Mouse (Mus musculus) liver, embryonic 13.5 days (tissue): ENCODE measurements around the gene Insig2. TPM values are rescaled to one million over a fixed set of nuclear protein-coding genes. Genes with fewer than 3 reads are reported as not detected.

ENCODE experiments used
- ATAC-seq: fragments of 200-750 bp; cut with Nextera tagmentation; 2 replicates; pipeline ENCODE4 v1.8.0; 2017; ENCODE audit warnings: low read depth, mild to moderate bottlenecking, moderate number of reproducible peaks, moderate library complexity
- DNase-seq: peaks from one replicate; pipeline ENCODE4 v3.0.0; 2022
- H3K27ac ChIP-seq: fragments of 300-500 bp; sonication (generic); 2 replicates; pipeline ENCODE4 v1.5.1; 2015; ENCODE audit warnings: moderate library complexity, mild to moderate bottlenecking, inconsistent platforms
- H3K27me3 ChIP-seq: fragments of 300-500 bp; sonication (generic); 2 replicates; pipeline ENCODE4 v1.6.1; 2015; ENCODE audit warnings: mild to moderate bottlenecking, inconsistent platforms
- H3K36me3 ChIP-seq: fragments of 300-500 bp; sonication (generic); 2 replicates; pipeline ENCODE4 v1.6.1; 2015; ENCODE audit warnings: mild to moderate bottlenecking, inconsistent platforms
- H3K4me1 ChIP-seq: fragments of 300-500 bp; sonication (generic); replicated peaks from 2 replicates; pipeline ENCODE4 v1.6.1; 2015; ENCODE audit warnings: inconsistent platforms
- H3K4me2 ChIP-seq: fragments of 300-500 bp; sonication (generic); 2 replicates; pipeline ENCODE4 v1.6.1; 2015; ENCODE audit warnings: inconsistent platforms, mild to moderate bottlenecking, moderate library complexity
- H3K4me3 ChIP-seq: fragments of 300-500 bp; sonication (generic); replicated peaks from 2 replicates; pipeline ENCODE4 v1.5.1; 2015; ENCODE audit warnings: mild to moderate bottlenecking, inconsistent platforms
- H3K9ac ChIP-seq: fragments of 300-500 bp; sonication (generic); 2 replicates; pipeline ENCODE4 v1.6.1; 2015; ENCODE audit warnings: mild to moderate bottlenecking, inconsistent platforms
- H3K9me3 ChIP-seq: fragments of 300-500 bp; sonication (generic); replicated peaks from 2 replicates; pipeline ENCODE4 v1.6.1; 2016; ENCODE audit warnings: inconsistent platforms
- WGBS: fragments of 180-500 bp; shearing (Covaris S2); methylation state at CpG from one replicate; pipeline ENCODE4 v1.1.7; 2015; ENCODE audit not compliant: insufficient replicate concordance; 5-methylcytosine and 5-hydroxymethylcytosine counted together
- polyA plus RNA-seq: library from polyadenylated mRNA; unstranded; fragments of >200 nt; fragmentation: Nextera tagmentation; extraction: Ambion mirVana; gene quantifications from 2 replicates; pipeline ENCODE4 v1.2.1, GENCODE M21; 2015

Insig2 gene
- polyA plus RNA-seq, 1 experiment from 2014 or later = 12.8 TPM

GRCm38 (mm10) chr1:121351037-121351436, 18.6 kb upstream of the Insig2 start:
- no peaks in the 10 kb centered on the region for H3K9me3 ChIP-seq
- no peak overlapping the region for H3K27ac ChIP-seq
- H3K4me2 ChIP-seq = no peak overlapping the region
- H3K36me3 ChIP-seq = no peaks in the 10 kb centered on the region
- ATAC-seq (no peak), DNase-seq (no peak)
- no peaks in the 10 kb centered on the region for H3K27me3 ChIP-seq
- no peaks in the 10 kb centered on the region for H3K4me1 ChIP-seq
- no peak overlapping the region for H3K4me3 ChIP-seq
- no peak overlapping the region for H3K9ac ChIP-seq
- WGBS = 64% methylated on average over 3 of the region's 3 CpGs

GRCm38 (mm10) chr1:121350616-121351015, 18.2 kb upstream of the Insig2 start:
- WGBS = 74% methylated on average over 13 of the region's 13 CpGs
- Histone ChIP-seq H3K36me3 (no peaks in the 10 kb centered on the region), H3K27ac (no peak overlapping the region), H3K9ac (no peak overlapping the region), H3K4me1 (no peaks in the 10 kb centered on the region), H3K27me3 (no peaks in the 10 kb centered on the region), H3K4me3 (no peak overlapping the region), H3K9me3 (no peaks in the 10 kb centered on the region), H3K4me2 (no peak overlapping the region)
- ATAC-seq = no peak
- no peak for DNase-seq

GRCm38 (mm10) chr1:121348875-121349847, 16.8 kb upstream of the Insig2 start:
- no peak overlapping the region for H3K9ac ChIP-seq
- no peaks in the 10 kb centered on the region for H3K36me3 ChIP-seq
- no peak overlapping the region for H3K27ac ChIP-seq
- H3K4me2 ChIP-seq = no peak overlapping the region
- no peaks in the 10 kb centered on the region for H3K9me3 ChIP-seq
- ATAC-seq (no peak), DNase-seq (no peak)
- H3K27me3 ChIP-seq = no peaks in the 10 kb centered on the region
- H3K4me1 ChIP-seq = no peaks in the 10 kb centered on the region
- 47% methylated on average over 4 of the region's 4 CpGs for WGBS
- H3K4me3 ChIP-seq = no peak overlapping the region

GRCm38 (mm10) chr1:121343966-121344365, 11.6 kb upstream of the Insig2 start:
- DNase-seq = no peak
- WGBS = 46% methylated on average over 5 of the region's 5 CpGs
- Histone ChIP-seq H3K27me3 (no peaks in the 10 kb centered on the region), H3K9ac (no peak overlapping the region), H3K9me3 (no peaks in the 10 kb centered on the region), H3K4me2 (no peak overlapping the region), H3K36me3 (no peaks in the 10 kb centered on the region), H3K27ac (no peak overlapping the region), H3K4me3 (no peak overlapping the region), H3K4me1 (no peaks in the 10 kb centered on the region)
- ATAC-seq = no peak

GRCm38 (mm10) chr1:121335789-121336188, 3.4 kb upstream of the Insig2 start:
- DNase-seq (no peak), ATAC-seq (no peak)
- Histone ChIP-seq H3K4me2 (no peak overlapping the region), H3K9ac (no peak overlapping the region), H3K4me1 (no peaks in the 10 kb centered on the region), H3K27ac (no peak overlapping the region), H3K27me3 (no peaks in the 10 kb centered on the region), H3K9me3 (no peaks in the 10 kb centered on the region), H3K4me3 (no peak overlapping the region), H3K36me3 (no peaks in the 10 kb centered on the region)
- WGBS = 45% methylated on average over 4 of the region's 4 CpGs

- Histone ChIP-seq H3K27me3 (no peaks in the 10 kb centered on the region), H3K9ac (no peak overlapping the region), H3K4me1 (peaks cover 3% of the 10 kb centered on the region; the same call in 1 of the 2 replicates), H3K27ac (no peak overlapping the region), H3K36me3 (no peaks in the 10 kb centered on the region), H3K4me2 (no peak overlapping the region), H3K4me3 (no peak overlapping the region), H3K9me3 (no peaks in the 10 kb centered on the region)
- no peak for DNase-seq
- no peak for ATAC-seq
- 72% methylated on average over 4 of the region's 4 CpGs for WGBS
Observed at GRCm38 (mm10) chr1:121333986-121334703, 1.8 kb upstream of the Insig2 start.

- Histone ChIP-seq H3K9ac (no peak overlapping the region), H3K36me3 (no peaks in the 10 kb centered on the region), H3K9me3 (no peaks in the 10 kb centered on the region), H3K4me1 (peaks cover 24% of the 10 kb centered on the region), H3K4me3 (no peak overlapping the region), H3K27ac (no peak overlapping the region), H3K4me2 (no peak overlapping the region), H3K27me3 (no peaks in the 10 kb centered on the region)
- ATAC-seq (no peak), DNase-seq (no peak)
- 71% methylated on average over 2 of the region's 2 CpGs for WGBS
Observed at GRCm38 (mm10) chr1:121330621-121331020, 1.8 kb downstream of the Insig2 start.

- Histone ChIP-seq H3K27ac (no peak overlapping the region), H3K4me2 (no peak overlapping the region), H3K9ac (no peak overlapping the region), H3K4me1 (peaks cover 24% of the 10 kb centered on the region), H3K27me3 (no peaks in the 10 kb centered on the region), H3K9me3 (no peaks in the 10 kb centered on the region), H3K4me3 (no peak overlapping the region), H3K36me3 (no peaks in the 10 kb centered on the region)
- ATAC-seq = no peak
- WGBS = 74% methylated on average over 2 of the region's 2 CpGs
- DNase-seq = no peak
Observed at GRCm38 (mm10) chr1:121329391-121329790, 3.0 kb downstream of the Insig2 start.

- H3K27me3 ChIP-seq = no peaks in the 10 kb centered on the region
- peak overlapping the region; percentile 79 for H3K4me2 ChIP-seq
- DNase-seq (peak; percentile 18), ATAC-seq (peak; percentile 73)
- H3K9ac ChIP-seq = peak overlapping the region; percentile 90
- H3K27ac ChIP-seq = peak overlapping the region; percentile 91
- WGBS = 1% methylated on average over 7 of the region's 7 CpGs
- H3K36me3 ChIP-seq = no peaks in the 10 kb centered on the region
- peak overlapping the region; percentile 86 for H3K4me3 ChIP-seq
- H3K9me3 ChIP-seq = no peaks in the 10 kb centered on the region
- H3K4me1 ChIP-seq = peaks cover 24% of the 10 kb centered on the region
Observed at GRCm38 (mm10) chr1:121328193-121328555, 4.2 kb downstream of the Insig2 start.

GRCm38 (mm10) chr1:121327344-121328192, 4.8 kb downstream of the Insig2 start:
- Histone ChIP-seq H3K4me1 (peaks cover 24% of the 10 kb centered on the region), H3K4me2 (peak overlapping the region; percentile 79), H3K4me3 (peak overlapping the region; percentile 86), H3K27me3 (no peaks in the 10 kb centered on the region), H3K9me3 (no peaks in the 10 kb centered on the region), H3K9ac (peak overlapping the region; percentile 90), H3K36me3 (no peaks in the 10 kb centered on the region), H3K27ac (peak overlapping the region; percentile 91)
- under 1% methylated on average over 55 of the region's 55 CpGs for WGBS
- ATAC-seq = peak; percentile 96
- peak; percentile 77 for DNase-seq
